Mouse (Mus musculus) embryonic facial prominence, embryonic 14.5 days (tissue): Measurements from ENCODE around the gene Tctn1. TPM values are rescaled to one million over a fixed set of nuclear protein-coding genes. Genes with fewer than 3 reads are reported as not detected.

Experiments
- ATAC-seq: fragments of 200-750 bp; cut with Nextera tagmentation; 2 replicates; pipeline ENCODE4 v1.8.0; 2017; ENCODE audit warnings: low read depth, moderate number of reproducible peaks, moderate TSS enrichment
- DNase-seq: peaks from one replicate; pipeline ENCODE4 v3.0.0-alpha.2; 2015; ENCODE audit warnings: low spot score
- H3K27ac ChIP-seq: fragments of 300-500 bp; sonication (generic); replicated peaks from 2 replicates; pipeline ENCODE4 v1.5.1; 2014; ENCODE audit warnings: low read depth, mild to moderate bottlenecking, low read length, moderate library complexity
- H3K27me3 ChIP-seq: fragments of 300-500 bp; sonication (generic); replicated peaks from 2 replicates; pipeline ENCODE4 v1.6.1; 2014; ENCODE audit warnings: low read length; ENCODE audit not compliant: control insufficient read depth, insufficient read depth
- H3K36me3 ChIP-seq: fragments of 300-500 bp; sonication (generic); 2 replicates; pipeline ENCODE4 v1.6.1; 2014; ENCODE audit warnings: low read length, mixed read lengths; ENCODE audit not compliant: control insufficient read depth, insufficient read depth
- H3K4me1 ChIP-seq: fragments of 300-500 bp; sonication (generic); 2 replicates; pipeline ENCODE4 v1.6.1; 2014; ENCODE audit warnings: antibody characterized with exemption, low read length; ENCODE audit not compliant: control insufficient read depth, insufficient read depth
- H3K4me2 ChIP-seq: fragments of 300-500 bp; sonication (generic); 2 replicates; pipeline ENCODE4 v1.6.1; 2014; ENCODE audit warnings: low read depth, mild to moderate bottlenecking, low read length, moderate library complexity, mixed read lengths
- H3K4me3 ChIP-seq: fragments of 300-500 bp; sonication (generic); 2 replicates; pipeline ENCODE4 v1.5.1; 2014; ENCODE audit warnings: low read depth, mild to moderate bottlenecking, low read length
- H3K9ac ChIP-seq: fragments of 300-500 bp; sonication (generic); 2 replicates; pipeline ENCODE4 v1.6.1; 2014; ENCODE audit warnings: low read depth, mild to moderate bottlenecking, low read length, moderate library complexity, mixed read lengths
- H3K9me3 ChIP-seq: fragments of 300-500 bp; sonication (generic); 2 replicates; pipeline ENCODE4 v1.6.1; 2016; ENCODE audit warnings: low read length; ENCODE audit not compliant: control insufficient read depth
- WGBS: fragments of 180-500 bp; shearing (Covaris S2); extraction: QIAGEN DNeasy Blood & Tissue Kit; methylation state at CpG from one replicate; pipeline ENCODE4 v1.1.7; 2014; 5-methylcytosine and 5-hydroxymethylcytosine counted together
- polyA plus RNA-seq: library from polyadenylated mRNA; unstranded; fragments of >200 nt; fragmentation: Nextera tagmentation; extraction: Ambion mirVana; gene quantifications from 2 replicates; pipeline ENCODE4 v1.2.1, GENCODE M21; 2014

Tctn1 gene
- polyA plus RNA-seq, 1 experiment from 2014 or later = 5.1 TPM

DNA sequence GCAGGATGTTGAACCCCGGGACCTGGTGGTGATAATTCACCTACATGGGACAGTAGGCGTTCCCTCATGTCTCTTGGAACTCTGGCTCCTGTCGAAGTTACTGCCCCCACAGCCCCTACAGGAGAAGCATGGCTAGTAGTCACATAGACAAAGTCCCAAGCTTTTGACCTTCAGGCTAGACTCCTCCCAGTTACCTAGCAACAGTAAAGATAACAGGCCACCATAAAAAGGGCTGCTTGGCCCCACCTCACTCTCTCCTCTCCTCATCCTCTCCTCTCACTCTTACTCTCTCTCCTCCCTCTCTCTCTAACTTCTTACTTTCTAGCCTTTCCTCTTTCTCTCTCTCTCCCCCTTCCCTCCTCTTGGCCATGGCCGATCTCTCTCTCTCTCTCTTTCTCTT lies 63.4 kb downstream of the Tctn1 start:
- Histone ChIP-seq H3K9me3 (0 out of 2 replicates have a peak, but pooled peaks cover 2% of the 10 kb centered on the region), H3K27me3 (no peaks in the 10 kb centered on the region), H3K36me3 (no peaks in the 10 kb centered on the region), H3K4me3 (no peak overlapping the region), H3K4me1 (no peaks in the 10 kb centered on the region), H3K9ac (no peak overlapping the region), H3K27ac (no peak overlapping the region), H3K4me2 (no peak overlapping the region)
- no peak for DNase-seq
- WGBS = 88% methylated on average over 4 of the region's 4 CpGs
- no peak for ATAC-seq

DNA sequence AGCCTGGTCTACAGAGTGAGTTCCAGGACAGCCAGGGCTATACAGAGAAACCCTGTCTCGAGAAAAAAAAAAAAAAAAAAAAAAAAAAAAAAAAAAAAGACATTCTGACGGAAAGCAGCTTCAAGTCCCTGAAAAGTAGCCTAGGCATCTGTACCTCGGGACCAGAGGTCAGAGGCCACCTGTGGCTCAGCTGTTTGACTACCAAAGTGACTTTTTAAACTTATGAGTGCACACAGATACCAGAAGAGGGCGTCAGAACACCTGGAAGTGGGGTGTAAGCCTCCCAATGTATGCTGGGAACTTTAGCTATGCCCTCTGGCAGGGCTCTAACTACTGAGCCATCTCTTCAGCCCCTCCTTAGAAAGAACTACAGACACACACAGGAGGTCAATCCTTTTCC lies 71.9 kb downstream of the Tctn1 start:
- DNase-seq = no peak
- Histone ChIP-seq H3K4me1 (no peaks in the 10 kb centered on the region), H3K9ac (no peak overlapping the region), H3K27me3 (no peaks in the 10 kb centered on the region), H3K4me2 (no peak overlapping the region), H3K36me3 (no peaks in the 10 kb centered on the region), H3K27ac (no peak overlapping the region), H3K4me3 (no peak overlapping the region), H3K9me3 (no peaks in the 10 kb centered on the region)
- ATAC-seq = no peak
- 38% methylated on average over 3 of the region's 4 CpGs for WGBS

DNA sequence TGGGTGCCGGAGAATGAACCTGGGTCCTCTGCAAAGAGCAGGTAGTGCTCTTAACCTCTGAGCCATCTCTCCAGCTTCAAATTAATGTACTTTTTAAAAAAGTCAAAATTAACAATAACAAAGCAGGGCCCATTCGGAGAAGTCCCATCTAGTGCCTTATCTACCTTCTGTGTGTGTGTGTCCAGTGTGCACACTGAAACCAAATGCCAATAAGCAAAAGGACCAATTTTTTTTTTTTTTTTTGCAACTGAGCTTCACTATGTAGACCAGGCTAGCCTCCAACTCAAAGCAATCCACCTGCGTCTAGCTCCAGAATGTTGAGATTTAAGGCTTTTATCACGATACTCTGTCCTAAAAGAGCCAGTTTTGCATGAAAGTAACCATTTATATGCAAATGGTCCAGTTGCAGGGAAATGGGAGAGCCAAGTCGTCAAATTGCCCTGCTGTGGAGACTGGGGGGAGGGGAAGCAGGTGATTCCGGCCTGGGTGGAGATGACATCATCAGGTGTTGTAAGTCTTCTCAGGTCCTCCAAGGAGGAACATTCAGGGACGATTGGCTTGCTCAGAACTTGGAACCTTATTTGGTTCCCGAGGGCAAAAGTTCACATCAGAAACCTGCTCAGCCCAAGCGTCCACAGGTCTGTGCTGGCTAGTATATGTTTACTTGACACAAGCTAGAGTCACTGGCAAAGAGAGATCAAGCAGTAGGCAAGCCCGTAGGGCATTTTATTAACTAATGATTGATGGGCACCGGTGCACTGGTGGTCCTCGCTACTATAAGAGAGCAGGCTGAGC lies 72.8 kb downstream of the Tctn1 start:
- H3K27me3 ChIP-seq = no peaks in the 10 kb centered on the region
- no peak overlapping the region for H3K9ac ChIP-seq
- ATAC-seq = no peak
- no peaks in the 10 kb centered on the region for H3K36me3 ChIP-seq
- DNase-seq = no peak
- H3K4me2 ChIP-seq = no peak overlapping the region
- no peak overlapping the region for H3K27ac ChIP-seq
- no peaks in the 10 kb centered on the region for H3K9me3 ChIP-seq
- 80% methylated on average over 12 of the region's 12 CpGs for WGBS
- no peaks in the 10 kb centered on the region for H3K4me1 ChIP-seq
- no peak overlapping the region for H3K4me3 ChIP-seq

DNA sequence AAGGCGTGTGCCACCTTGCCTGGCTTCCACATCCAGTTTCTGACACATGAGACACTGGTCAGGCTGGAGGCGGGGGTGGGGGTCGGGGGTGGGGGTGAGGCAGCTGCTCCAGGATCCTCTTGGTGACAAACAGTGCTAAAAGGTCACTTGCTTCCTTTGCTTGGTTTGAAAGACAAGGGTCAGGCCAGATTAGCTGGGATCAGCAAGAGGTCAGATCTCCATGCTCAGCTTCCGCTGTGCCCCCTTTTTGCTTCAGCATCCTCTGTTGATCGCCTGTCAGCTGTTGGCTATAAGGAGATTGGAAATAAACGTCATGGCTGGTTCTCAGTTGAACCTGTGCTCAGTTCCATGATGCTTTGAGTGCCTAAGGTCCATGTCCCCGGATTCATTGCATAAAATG lies 73.8 kb downstream of the Tctn1 start:
- H3K4me3 ChIP-seq = no peak overlapping the region
- no peak overlapping the region for H3K4me2 ChIP-seq
- ATAC-seq = no peak

DNA sequence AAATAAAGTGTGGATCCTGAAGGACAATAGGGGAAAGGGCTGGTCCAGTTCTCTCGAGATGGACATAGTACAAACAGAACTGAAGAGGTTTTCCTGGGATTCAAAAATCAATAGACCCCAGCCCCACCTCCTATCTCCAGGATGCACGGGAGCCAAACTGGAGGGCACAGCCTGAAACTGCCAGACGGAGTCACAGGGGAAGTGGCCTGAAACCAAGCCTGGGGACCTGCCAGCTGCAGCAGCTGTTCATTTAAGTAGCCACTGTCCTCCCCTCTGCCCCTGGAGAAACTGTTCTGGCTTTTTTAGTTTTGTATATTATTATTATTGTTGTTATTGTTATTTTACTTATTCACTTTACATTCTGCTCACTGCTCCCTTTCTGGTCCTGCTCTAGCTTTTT lies 75.1 kb downstream of the Tctn1 start:
- 62% methylated on average over 3 of the region's 3 CpGs for WGBS
- Histone ChIP-seq H3K27ac (no peak overlapping the region), H3K4me1 (no peaks in the 10 kb centered on the region), H3K36me3 (no peaks in the 10 kb centered on the region), H3K4me3 (no peak overlapping the region), H3K9ac (no peak overlapping the region), H3K4me2 (no peak overlapping the region), H3K9me3 (no peaks in the 10 kb centered on the region), H3K27me3 (no peaks in the 10 kb centered on the region)
- no peak for ATAC-seq
- no peak for DNase-seq

More for the DNA sequence above, 73.8 kb downstream of the Tctn1 start:
- DNase-seq = no peak
- Histone ChIP-seq H3K9me3 (no peaks in the 10 kb centered on the region), H3K9ac (no peak overlapping the region), H3K4me1 (no peaks in the 10 kb centered on the region), H3K27me3 (no peaks in the 10 kb centered on the region), H3K27ac (no peak overlapping the region), H3K36me3 (no peaks in the 10 kb centered on the region)
- WGBS = 43% methylated on average over 7 of the region's 7 CpGs

Other genes starting within 250 kb of the Tctn1 start
- gene Cux2, start 214.4 kb downstream of the Tctn1 start, polyA plus RNA-seq = 2.8 and 3.0 TPM in 2 replicates
- gene Myl2, start 163.5 kb downstream of the Tctn1 start, polyA plus RNA-seq = 37.4 and 56.5 TPM in 2 replicates
- 0.43 TPM in 1 of 2 replicates, not detected in the other for gene Ccdc63, start 123.6 kb downstream of the Tctn1 start, polyA plus RNA-seq
- gene Ppp1cc, start 106.2 kb downstream of the Tctn1 start, polyA plus RNA-seq = 222 and 231 TPM in 2 replicates
- 7.9 and 12.3 TPM in 2 replicates for gene Hvcn1, start 57.7 kb downstream of the Tctn1 start, polyA plus RNA-seq
- gene Pptc7, start 19.9 kb upstream of the Tctn1 start, polyA plus RNA-seq = 7.9 and 8.1 TPM in 2 replicates
- gene Rad9b, start 89.8 kb upstream of the Tctn1 start, polyA plus RNA-seq = 8.0 and 9.8 TPM in 2 replicates
- gene Vps29, start 89.9 kb upstream of the Tctn1 start, polyA plus RNA-seq = 211 and 218 TPM in 2 replicates
- gene Gpn3, start 107.4 kb upstream of the Tctn1 start, polyA plus RNA-seq = 62.1 and 64.7 TPM in 2 replicates
- 73.9 and 77.3 TPM in 2 replicates for gene Fam216a, start 107.9 kb upstream of the Tctn1 start, polyA plus RNA-seq
- 50.3 and 51.8 TPM in 2 replicates for gene Arpc3, start 127.4 kb upstream of the Tctn1 start, polyA plus RNA-seq
- 23.1 and 24.9 TPM in 2 replicates for gene Anapc7, start 157.2 kb upstream of the Tctn1 start, polyA plus RNA-seq
- gene Atp2a2, start 237.8 kb upstream of the Tctn1 start, polyA plus RNA-seq = 47.6 and 52.6 TPM in 2 replicates